Mouse (Mus musculus) embryonic facial prominence, embryonic 15.5 days (tissue): ENCODE data around the gene Dnaaf5. TPM values are rescaled to one million over a fixed set of nuclear protein-coding genes. Genes with fewer than 3 reads are reported as not detected.

ENCODE experiments used
- ATAC-seq: fragments of 200-750 bp; cut with Nextera tagmentation; 2 replicates; pipeline ENCODE4 v1.8.0; 2017; ENCODE audit warnings: low read depth, moderate TSS enrichment; ENCODE audit not compliant: insufficient number of reproducible peaks, low FRiP score, low TSS enrichment
- H3K27ac ChIP-seq: fragments of 300-500 bp; sonication (generic); replicated peaks from 2 replicates; pipeline ENCODE4 v1.5.1; 2015; ENCODE audit warnings: mild to moderate bottlenecking, inconsistent platforms
- H3K27me3 ChIP-seq: fragments of 300-500 bp; sonication (generic); 2 replicates; pipeline ENCODE4 v1.6.1; 2015; ENCODE audit warnings: inconsistent platforms
- H3K36me3 ChIP-seq: fragments of 300-500 bp; sonication (generic); 2 replicates; pipeline ENCODE4 v1.6.1; 2015; ENCODE audit warnings: mild to moderate bottlenecking, inconsistent platforms
- H3K4me1 ChIP-seq: fragments of 300-500 bp; sonication (generic); 2 replicates; pipeline ENCODE4 v1.6.1; 2015; ENCODE audit warnings: inconsistent platforms
- H3K4me2 ChIP-seq: fragments of 300-500 bp; sonication (generic); replicated peaks from 2 replicates; pipeline ENCODE4 v1.6.1; 2015; ENCODE audit warnings: mild to moderate bottlenecking, inconsistent platforms
- H3K4me3 ChIP-seq: fragments of 300-500 bp; sonication (generic); replicated peaks from 2 replicates; pipeline ENCODE4 v1.5.1; 2015; ENCODE audit warnings: mild to moderate bottlenecking, inconsistent platforms
- H3K9ac ChIP-seq: fragments of 300-500 bp; sonication (generic); 2 replicates; pipeline ENCODE4 v1.6.1; 2015; ENCODE audit warnings: inconsistent platforms
- H3K9me3 ChIP-seq: fragments of 300-500 bp; sonication (generic); replicated peaks from 2 replicates; pipeline ENCODE4 v1.6.1; 2016; ENCODE audit warnings: inconsistent platforms
- WGBS: fragments of 180-500 bp; shearing (Covaris S2); methylation state at CpG from one replicate; pipeline ENCODE4 v1.1.7; 2015; 5-methylcytosine and 5-hydroxymethylcytosine counted together
- polyA plus RNA-seq: library from polyadenylated mRNA; unstranded; fragments of >200 nt; fragmentation: Nextera tagmentation; extraction: Ambion mirVana; gene quantifications from 2 replicates; pipeline ENCODE4 v1.2.1, GENCODE M21; 2015

Gene Dnaaf5
- polyA plus RNA-seq: 8.3 and 12.7 TPM in 2 replicates

DNA sequence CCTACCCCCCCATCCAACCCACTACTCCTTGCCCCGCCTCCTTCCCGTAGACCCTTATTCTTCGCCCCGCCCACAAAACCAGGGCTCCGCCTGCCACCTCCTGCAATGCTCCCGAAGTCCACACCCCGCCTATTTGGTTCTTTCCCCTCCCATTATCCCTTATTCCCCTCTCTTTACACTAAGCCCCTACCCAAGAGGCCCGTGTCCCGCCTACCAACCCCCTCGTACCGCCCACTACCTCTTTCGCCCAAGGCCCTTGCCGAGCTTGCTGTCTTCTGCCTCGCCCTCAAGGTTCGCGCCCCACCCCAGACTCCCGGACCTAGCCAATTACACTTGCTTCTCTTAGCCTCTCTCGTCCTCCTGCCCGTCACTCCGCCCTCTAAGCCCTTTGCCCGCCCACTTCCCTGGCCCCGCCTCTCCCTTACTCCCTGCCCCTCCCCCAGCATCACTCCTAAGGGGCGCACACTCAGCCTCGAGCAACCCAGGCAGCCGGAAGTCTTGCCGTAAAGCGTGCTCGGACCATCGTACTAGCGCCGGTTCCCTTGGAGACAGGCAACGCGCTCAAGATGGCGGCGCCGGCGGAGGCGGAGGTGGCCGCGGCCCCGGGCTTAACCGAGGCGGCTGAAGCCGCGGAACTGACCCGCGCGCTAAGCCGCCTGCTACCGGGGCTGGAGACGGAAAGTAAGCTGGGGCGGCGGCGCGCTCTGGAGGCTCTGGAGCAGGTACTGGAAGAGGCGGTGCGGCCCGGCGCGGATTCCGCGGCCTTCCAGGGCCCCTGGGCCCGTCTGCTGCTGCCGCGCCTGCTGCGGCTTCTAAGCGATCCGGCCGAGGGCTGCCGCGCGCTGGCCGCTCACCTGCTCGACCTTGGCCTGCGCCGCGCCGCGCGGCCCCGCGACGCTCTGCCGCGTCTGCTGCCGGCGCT, at the start of gene Dnaaf5, which contains the start of gene Prkar1b:
Gene Dnaaf5 (plus strand): TSS at position 543 of the 922 bp plus-strand sequence.
Gene Prkar1b (minus strand): TSS at position 321 of the 922 bp plus-strand sequence.
- peaks cover 35% of the 10 kb centered on the region for H3K4me1 ChIP-seq
- H3K4me2 ChIP-seq: peak within 1 kb of the TSS; percentile 90
- under 1% methylated on average over 86 of the region's 87 CpGs for WGBS
- peaks cover 33% of the 10 kb centered on the region for H3K36me3 ChIP-seq
- no peaks in the 10 kb centered on the region for H3K9me3 ChIP-seq
- peak within 1 kb of the TSS; percentile 58 for H3K9ac ChIP-seq
- H3K27me3 ChIP-seq: no peaks in the 10 kb centered on the region
- peak within 1 kb of the TSS; percentile 74 for H3K27ac ChIP-seq
- ATAC-seq: peak; percentile 97
- H3K4me3 ChIP-seq: peak within 1 kb of the TSS; percentile 65

DNA sequence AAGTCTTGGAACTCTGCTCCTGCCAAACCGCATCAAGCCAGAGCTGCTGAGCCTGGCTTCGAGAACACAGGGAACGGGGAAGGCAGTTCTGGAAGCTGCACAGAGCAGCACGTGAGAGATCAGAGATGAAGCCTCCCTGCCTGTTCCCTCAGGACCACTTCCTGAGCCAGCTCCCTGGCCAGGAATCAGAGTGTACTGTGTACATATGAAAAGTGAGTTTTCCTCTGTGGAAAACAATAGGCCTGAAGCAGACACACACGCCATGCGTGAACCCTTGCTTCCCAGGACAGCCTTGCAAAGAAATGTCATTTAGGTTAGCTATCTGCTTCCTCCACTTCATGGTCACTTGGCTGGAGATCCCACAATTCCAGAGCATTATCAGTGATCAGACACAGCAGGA, 48.2 kb upstream of the Dnaaf5 start:
- no peak overlapping the region for H3K9ac ChIP-seq
- WGBS: 53% methylated on average over 6 of the region's 6 CpGs
- H3K27me3 ChIP-seq: no peaks in the 10 kb centered on the region
- ATAC-seq: no peak
- H3K4me3 ChIP-seq: no peak overlapping the region
- no peak overlapping the region for H3K4me2 ChIP-seq
- peaks cover 14% of the 10 kb centered on the region; the same call in 1 of the 2 replicates for H3K36me3 ChIP-seq
- no peak overlapping the region for H3K27ac ChIP-seq
- H3K4me1 ChIP-seq: peaks cover 13% of the 10 kb centered on the region
- H3K9me3 ChIP-seq: no peaks in the 10 kb centered on the region

DNA sequence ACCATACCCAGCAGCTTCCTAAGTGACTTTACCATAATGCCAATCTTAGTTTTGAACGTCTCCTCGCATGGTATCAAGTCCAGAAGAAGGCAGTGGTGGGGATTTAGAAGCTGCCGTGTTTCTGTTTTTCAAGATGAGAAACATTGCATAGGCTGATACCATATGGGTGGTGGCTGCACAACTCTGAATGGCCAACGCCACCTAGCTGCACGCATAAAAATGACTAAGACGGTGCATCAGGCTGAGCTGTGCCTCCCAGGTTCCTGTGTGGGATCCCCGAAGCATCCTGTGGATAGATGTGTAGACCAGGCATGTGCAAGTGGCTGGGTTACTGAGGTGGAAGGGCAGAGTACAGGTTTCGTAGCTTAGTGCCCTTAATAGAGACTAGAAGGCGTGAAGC, 42.2 kb upstream of the Dnaaf5 start:
- H3K4me2 ChIP-seq: no peak overlapping the region
- 67% methylated on average over 9 of the region's 9 CpGs for WGBS
- H3K9ac ChIP-seq: no peak overlapping the region
- H3K36me3 ChIP-seq: peaks cover 14% of the 10 kb centered on the region; the same call in 1 of the 2 replicates
- 0 out of 2 replicates have a peak, but pooled peaks cover 3% of the 10 kb centered on the region for H3K4me1 ChIP-seq
- H3K4me3 ChIP-seq: no peak overlapping the region
- no peaks in the 10 kb centered on the region for H3K9me3 ChIP-seq
- H3K27ac ChIP-seq: no peak overlapping the region
- no peaks in the 10 kb centered on the region for H3K27me3 ChIP-seq
- ATAC-seq: 0 out of 2 replicates have a peak, but pooled peaks have one; percentile 43

DNA sequence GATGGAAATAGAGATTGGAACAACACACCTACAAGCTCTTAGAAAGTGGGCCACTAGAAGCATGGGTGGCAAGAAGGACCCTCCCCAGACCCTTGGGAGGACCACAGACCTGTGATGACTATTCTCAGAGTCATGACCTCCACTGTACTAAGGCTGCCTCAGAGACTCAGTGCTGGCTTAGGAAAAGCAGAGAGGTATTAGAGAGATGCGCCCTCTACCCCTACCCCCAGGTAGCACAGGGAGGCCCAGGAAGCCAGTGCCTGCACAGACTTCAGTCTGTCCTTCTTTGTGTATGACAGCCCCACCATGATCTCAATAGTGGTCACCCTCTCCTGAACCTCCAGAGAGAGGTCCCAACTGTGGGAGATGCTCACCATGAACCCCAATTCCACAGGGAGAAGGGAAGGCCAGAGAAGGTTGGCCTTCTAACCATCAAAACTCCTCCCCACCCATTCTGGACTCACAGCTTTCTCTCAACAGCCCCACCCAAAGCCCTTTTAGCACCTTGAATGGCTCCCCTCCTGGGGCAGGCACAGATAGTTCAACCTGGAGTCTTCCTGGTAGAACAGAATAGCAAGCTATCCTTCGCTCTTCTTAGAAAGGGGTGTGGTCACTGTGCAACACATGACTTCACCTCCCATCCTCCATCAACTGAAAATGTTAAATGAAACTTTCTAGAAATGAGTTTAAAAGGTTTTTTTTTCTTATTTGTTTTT, 39.7 kb upstream of the Dnaaf5 start:
- H3K4me2 ChIP-seq: no peak overlapping the region
- H3K36me3 ChIP-seq: peaks cover 4% of the 10 kb centered on the region; the same call in 1 of the 2 replicates
- no peak for ATAC-seq
- no peaks in the 10 kb centered on the region for H3K27me3 ChIP-seq
- WGBS: 86% methylated on average over 2 of the region's 2 CpGs
- no peak overlapping the region for H3K9ac ChIP-seq
- no peak overlapping the region for H3K27ac ChIP-seq
- H3K9me3 ChIP-seq: no peaks in the 10 kb centered on the region
- no peak overlapping the region for H3K4me3 ChIP-seq
- H3K4me1 ChIP-seq: 0 out of 2 replicates have a peak, but pooled peaks cover 3% of the 10 kb centered on the region

DNA sequence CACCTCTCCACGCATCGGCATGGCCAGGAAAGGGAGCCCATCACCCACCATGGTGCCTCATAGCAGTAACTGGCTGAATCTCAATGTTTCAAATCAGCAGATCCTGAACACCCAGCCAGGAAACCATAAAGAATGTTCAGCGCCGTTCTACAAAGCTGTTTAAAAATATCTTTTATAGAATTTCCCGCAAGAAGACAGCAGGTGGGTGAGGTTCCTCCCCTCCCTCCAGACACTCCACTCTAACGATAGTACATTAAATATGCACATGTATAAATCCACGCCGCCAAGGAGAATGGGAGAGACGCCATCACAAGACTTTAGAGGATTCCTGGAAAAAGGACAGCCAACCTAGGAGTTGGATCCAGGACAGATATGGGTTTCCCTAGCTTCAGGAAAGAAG, 38.0 kb upstream of the Dnaaf5 start:
- Histone ChIP-seq H3K4me3 (no peak overlapping the region), H3K9ac (no peak overlapping the region), H3K9me3 (no peaks in the 10 kb centered on the region), H3K4me2 (no peak overlapping the region), H3K36me3 (no peaks in the 10 kb centered on the region), H3K27me3 (no peaks in the 10 kb centered on the region), H3K4me1 (0 out of 2 replicates have a peak, but pooled peaks cover 3% of the 10 kb centered on the region), H3K27ac (no peak overlapping the region)
- 75% methylated on average over 9 of the region's 9 CpGs for WGBS
- ATAC-seq: no peak

DNA sequence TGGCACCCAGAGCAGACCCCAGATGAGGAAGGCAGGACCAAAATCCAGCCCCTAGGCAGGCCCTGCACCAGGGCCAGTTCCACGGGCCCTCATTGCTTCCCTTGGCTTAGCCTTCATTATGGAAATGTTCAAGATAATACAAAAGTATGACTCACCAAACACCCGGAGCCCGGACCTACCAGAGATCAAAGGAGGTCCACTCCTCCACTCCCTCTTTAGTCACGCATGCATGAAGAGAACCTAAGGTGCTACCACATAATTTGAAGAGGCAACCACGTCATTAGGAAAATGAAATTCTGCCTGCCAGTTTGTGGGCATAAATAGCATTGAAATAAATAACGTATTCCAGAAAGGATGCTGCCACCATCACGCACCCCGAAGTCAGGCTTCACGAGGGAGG, 37.6 kb upstream of the Dnaaf5 start:
- Histone ChIP-seq H3K27me3 (no peaks in the 10 kb centered on the region), H3K4me3 (no peak overlapping the region), H3K4me1 (0 out of 2 replicates have a peak, but pooled peaks cover 3% of the 10 kb centered on the region), H3K27ac (no peak overlapping the region), H3K9me3 (no peaks in the 10 kb centered on the region), H3K9ac (no peak overlapping the region), H3K4me2 (no peak overlapping the region), H3K36me3 (no peaks in the 10 kb centered on the region)
- no peak for ATAC-seq
- WGBS: 74% methylated on average over 9 of the region's 9 CpGs

DNA sequence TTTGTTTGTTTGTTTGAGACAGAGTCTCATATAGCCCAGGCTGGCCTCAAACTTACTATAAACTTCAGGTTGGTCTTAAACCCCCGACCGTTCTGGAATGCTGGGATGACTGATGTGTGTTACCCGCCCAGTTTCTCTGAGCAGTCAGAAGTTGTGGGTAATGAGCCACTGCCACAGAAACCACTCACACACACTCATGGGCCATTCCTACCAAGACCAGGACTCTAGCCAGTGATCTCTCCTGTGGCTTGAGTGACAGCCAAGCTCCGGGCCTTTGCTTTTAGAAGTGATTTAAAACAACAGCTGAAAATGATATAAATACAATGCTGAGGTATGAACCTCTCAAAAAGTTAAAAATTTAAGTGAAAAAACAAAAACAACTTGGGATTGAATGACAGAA, 35.1 kb upstream of the Dnaaf5 start:
- Histone ChIP-seq H3K4me1 (0 out of 2 replicates have a peak, but pooled peaks cover 3% of the 10 kb centered on the region), H3K36me3 (no peaks in the 10 kb centered on the region), H3K27ac (no peak overlapping the region), H3K9me3 (no peaks in the 10 kb centered on the region), H3K27me3 (no peaks in the 10 kb centered on the region), H3K9ac (no peak overlapping the region), H3K4me3 (no peak overlapping the region), H3K4me2 (no peak overlapping the region)
- WGBS: 62% methylated on average over 4 of the region's 4 CpGs
- no peak for ATAC-seq

DNA sequence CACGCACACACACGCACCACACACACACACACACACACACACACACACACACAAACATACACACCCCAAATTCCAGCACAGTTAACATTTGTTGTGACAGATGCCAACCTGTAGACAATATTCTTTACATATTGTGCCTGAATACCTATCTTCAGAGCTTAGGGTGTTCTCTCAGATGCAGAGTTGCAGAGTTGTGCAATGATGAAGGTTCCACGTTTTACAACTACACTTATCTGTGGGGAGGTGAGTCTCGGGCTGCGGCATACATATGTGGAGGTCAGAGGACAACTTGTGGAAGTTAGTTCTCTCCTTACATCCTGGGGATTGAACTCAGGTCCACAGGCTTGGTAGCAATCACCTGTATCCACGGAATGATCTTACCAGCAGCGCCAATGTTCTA, 34.5 kb upstream of the Dnaaf5 start:
- no peak overlapping the region for H3K4me2 ChIP-seq
- no peaks in the 10 kb centered on the region for H3K9me3 ChIP-seq
- ATAC-seq: no peak
- H3K4me3 ChIP-seq: no peak overlapping the region
- 90% methylated on average over 7 of the region's 7 CpGs for WGBS
- no peak overlapping the region for H3K27ac ChIP-seq
- no peak overlapping the region for H3K9ac ChIP-seq
- H3K27me3 ChIP-seq: no peaks in the 10 kb centered on the region
- H3K4me1 ChIP-seq: 0 out of 2 replicates have a peak, but pooled peaks cover 3% of the 10 kb centered on the region
- H3K36me3 ChIP-seq: no peaks in the 10 kb centered on the region

DNA sequence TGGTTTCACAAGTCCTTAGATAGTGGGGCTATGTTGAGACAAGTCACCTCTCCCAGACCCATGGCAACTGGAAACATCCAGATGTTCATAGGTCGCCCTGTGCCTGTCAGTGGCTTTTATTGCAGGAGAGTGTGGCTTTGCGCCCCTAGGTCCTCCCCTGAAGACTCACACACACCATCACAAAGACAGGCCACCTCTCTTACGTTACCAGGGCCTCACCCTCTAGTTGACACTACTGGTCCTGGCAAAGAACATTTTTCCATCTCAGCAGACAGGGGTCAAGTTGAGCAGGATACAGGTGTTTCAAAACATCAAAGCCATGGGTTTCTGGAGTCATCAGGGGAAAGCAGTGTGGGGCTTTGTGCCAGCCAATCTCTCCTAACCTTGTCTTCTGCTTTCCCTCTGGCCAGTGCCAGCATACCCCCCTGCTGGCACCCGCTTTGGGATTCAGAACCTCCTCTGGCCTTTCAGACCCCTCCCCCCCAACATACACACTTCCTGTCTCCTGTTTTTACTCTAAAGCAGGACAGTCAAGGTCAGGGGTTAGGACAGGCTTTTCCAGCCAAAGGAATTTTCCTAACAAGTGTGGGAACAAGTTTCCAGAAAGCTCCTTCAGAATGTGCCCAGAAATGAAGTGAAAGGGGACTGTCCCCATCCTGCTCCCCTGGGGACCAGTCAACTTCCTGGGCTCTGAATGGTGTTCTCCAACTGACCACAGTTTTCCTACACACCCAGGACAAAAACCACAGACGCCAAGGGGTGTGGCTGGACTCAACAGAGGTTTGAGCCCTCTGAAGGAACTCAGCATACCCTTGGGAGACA, 31.7 kb upstream of the Dnaaf5 start:
- Histone ChIP-seq H3K27me3 (no peaks in the 10 kb centered on the region), H3K4me1 (no peaks in the 10 kb centered on the region), H3K36me3 (0 out of 2 replicates have a peak, but pooled peaks cover 3% of the 10 kb centered on the region), H3K27ac (no peak overlapping the region), H3K9me3 (no peaks in the 10 kb centered on the region), H3K4me3 (no peak overlapping the region), H3K4me2 (no peak overlapping the region), H3K9ac (no peak overlapping the region)
- ATAC-seq: no peak
- 64% methylated on average over 5 of the region's 5 CpGs for WGBS

DNA sequence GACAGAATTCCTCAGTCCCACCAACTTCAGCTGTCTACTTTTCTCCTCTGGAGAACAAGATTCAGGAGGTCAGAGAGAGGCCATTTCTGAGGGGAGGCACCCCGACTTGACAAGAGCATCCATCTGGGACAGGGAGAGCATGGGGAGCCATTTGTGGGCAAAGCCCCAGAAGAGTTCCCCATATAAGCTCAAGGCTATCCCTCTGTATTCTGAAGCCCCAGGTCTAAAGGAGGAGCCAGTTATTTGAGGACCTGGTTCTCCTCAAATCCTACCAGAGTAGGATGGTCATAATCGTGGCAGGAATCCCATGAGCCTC, 31.1 kb upstream of the Dnaaf5 start:
- no peaks in the 10 kb centered on the region for H3K27me3 ChIP-seq
- H3K9me3 ChIP-seq: no peaks in the 10 kb centered on the region
- no peak overlapping the region for H3K27ac ChIP-seq
- H3K9ac ChIP-seq: no peak overlapping the region
- H3K4me1 ChIP-seq: no peaks in the 10 kb centered on the region
- H3K4me2 ChIP-seq: no peak overlapping the region
- 58% methylated on average over 2 of the region's 2 CpGs for WGBS
- ATAC-seq: no peak
- 0 out of 2 replicates have a peak, but pooled peaks cover 3% of the 10 kb centered on the region for H3K36me3 ChIP-seq
- no peak overlapping the region for H3K4me3 ChIP-seq
